Mouse (Mus musculus): ENCODE data around the gene Olfr1048. TPM values are rescaled to one million over a fixed set of nuclear protein-coding genes. Genes with fewer than 3 reads are reported as not detected.

Gene Olfr1048
- total RNA-seq (2023) = not detected

GRCm38 (mm10) chr2:86240189-86240588 lies at the start of gene Olfr1048:
Gene Olfr1048, minus strand, starts transcription at chr2:86240289.

GRCm38 (mm10) chr2:86278988-86279387 lies 38.9 kb upstream of the Olfr1048 start, which contains the start of gene Olfr1051:
Gene Olfr1051, minus strand, starts transcription at chr2:86279088.

GRCm38 (mm10) chr2:86258228-86258627 lies 18.1 kb upstream of the Olfr1048 start, which contains the start of gene Olfr1049:
Gene Olfr1049, minus strand, starts transcription at chr2:86258328.

GRCm38 (mm10) chr2:86231301-86231700 lies 8.8 kb downstream of the Olfr1048 start, which contains the start of gene Olfr1047:
Gene Olfr1047, minus strand, starts transcription at chr2:86231401.

GRCm38 (mm10) chr2:86219214-86219613 lies 20.9 kb downstream of the Olfr1048 start, which contains the start of gene Olfr1046:
Gene Olfr1046, minus strand, starts transcription at chr2:86219314.

GRCm38 (mm10) chr2:86202909-86203308 lies 37.2 kb downstream of the Olfr1048 start, which contains the start of gene Olfr1045:
Gene Olfr1045, minus strand, starts transcription at chr2:86203009.

GRCm38 (mm10) chr2:86185583-86185982 lies 54.5 kb downstream of the Olfr1048 start, which contains the start of gene Olfr52:
Gene Olfr52, minus strand, starts transcription at chr2:86185683.

Other genes starting within 250 kb of the Olfr1048 start
- not detected for gene Olfr1031, start 250.0 kb downstream of the Olfr1048 start, total RNA-seq (2023)
- not detected for gene Olfr1032, start 234.7 kb downstream of the Olfr1048 start, total RNA-seq (2023)
- gene Olfr1033, start 219.7 kb downstream of the Olfr1048 start, total RNA-seq (2023) = not detected
- not detected for gene Olfr1034, start 194.4 kb downstream of the Olfr1048 start, total RNA-seq (2023)
- not detected for gene Olfr1036, start 166.3 kb downstream of the Olfr1048 start, total RNA-seq (2023)
- not detected for gene Olfr1037, start 152.9 kb downstream of the Olfr1048 start, total RNA-seq (2023)
- gene Olfr1039, start 104.4 kb downstream of the Olfr1048 start, total RNA-seq (2023) = not detected
- not detected for gene Olfr1040, start 93.6 kb downstream of the Olfr1048 start, total RNA-seq (2023)
- gene Olfr1042, start 78.5 kb downstream of the Olfr1048 start, total RNA-seq (2023) = not detected
- gene Olfr1043, start 72.8 kb downstream of the Olfr1048 start, total RNA-seq (2023) = not detected
- gene Olfr1044, start 62.5 kb downstream of the Olfr1048 start, total RNA-seq (2023) = not detected
- not detected for gene Olfr52, start 54.6 kb downstream of the Olfr1048 start, total RNA-seq (2023)
- gene Olfr1045, start 37.3 kb downstream of the Olfr1048 start, total RNA-seq (2023) = not detected
- not detected for gene Olfr1046, start 21.0 kb downstream of the Olfr1048 start, total RNA-seq (2023)
- gene Olfr1047, start 8.9 kb downstream of the Olfr1048 start, total RNA-seq (2023) = not detected
- not detected for gene Olfr1049, start 18.0 kb upstream of the Olfr1048 start, total RNA-seq (2023)
- not detected for gene Olfr1051, start 38.8 kb upstream of the Olfr1048 start, total RNA-seq (2023)
- not detected for gene Olfr1052, start 52.2 kb upstream of the Olfr1048 start, total RNA-seq (2023)
- gene Olfr1053, start 75.0 kb upstream of the Olfr1048 start, total RNA-seq (2023) = not detected
- gene Olfr1054, start 95.1 kb upstream of the Olfr1048 start, total RNA-seq (2023) = not detected
- not detected for gene Olfr1055, start 110.0 kb upstream of the Olfr1048 start, total RNA-seq (2023)
- not detected for gene Olfr1056, start 122.2 kb upstream of the Olfr1048 start, total RNA-seq (2023)
- gene Olfr1057, start 138.1 kb upstream of the Olfr1048 start, total RNA-seq (2023) = not detected
- gene Olfr1058, start 148.3 kb upstream of the Olfr1048 start, total RNA-seq (2023) = not detected
- not detected for gene Olfr1061, start 173.8 kb upstream of the Olfr1048 start, total RNA-seq (2023)
- not detected for gene Olfr1062, start 186.5 kb upstream of the Olfr1048 start, total RNA-seq (2023)
- not detected for gene Olfr1065, start 210.3 kb upstream of the Olfr1048 start, total RNA-seq (2023)
- not detected for gene Olfr1066, start 216.0 kb upstream of the Olfr1048 start, total RNA-seq (2023)
- not detected for gene Olfr228, start 247.1 kb upstream of the Olfr1048 start, total RNA-seq (2023)

Measured in T-cell, adult 66 days (primary cell).